Mouse (Mus musculus) heart, adult 9 months (tissue): ENCODE results near the gene Aurkb.

Experiments
- DNase-seq, 2 experiments: peaks; one replicate each; pipeline ENCODE4 v3.0.0; 2022; ENCODE audit warnings: low spot score in 2 of 2

Aurkb gene

DNA sequence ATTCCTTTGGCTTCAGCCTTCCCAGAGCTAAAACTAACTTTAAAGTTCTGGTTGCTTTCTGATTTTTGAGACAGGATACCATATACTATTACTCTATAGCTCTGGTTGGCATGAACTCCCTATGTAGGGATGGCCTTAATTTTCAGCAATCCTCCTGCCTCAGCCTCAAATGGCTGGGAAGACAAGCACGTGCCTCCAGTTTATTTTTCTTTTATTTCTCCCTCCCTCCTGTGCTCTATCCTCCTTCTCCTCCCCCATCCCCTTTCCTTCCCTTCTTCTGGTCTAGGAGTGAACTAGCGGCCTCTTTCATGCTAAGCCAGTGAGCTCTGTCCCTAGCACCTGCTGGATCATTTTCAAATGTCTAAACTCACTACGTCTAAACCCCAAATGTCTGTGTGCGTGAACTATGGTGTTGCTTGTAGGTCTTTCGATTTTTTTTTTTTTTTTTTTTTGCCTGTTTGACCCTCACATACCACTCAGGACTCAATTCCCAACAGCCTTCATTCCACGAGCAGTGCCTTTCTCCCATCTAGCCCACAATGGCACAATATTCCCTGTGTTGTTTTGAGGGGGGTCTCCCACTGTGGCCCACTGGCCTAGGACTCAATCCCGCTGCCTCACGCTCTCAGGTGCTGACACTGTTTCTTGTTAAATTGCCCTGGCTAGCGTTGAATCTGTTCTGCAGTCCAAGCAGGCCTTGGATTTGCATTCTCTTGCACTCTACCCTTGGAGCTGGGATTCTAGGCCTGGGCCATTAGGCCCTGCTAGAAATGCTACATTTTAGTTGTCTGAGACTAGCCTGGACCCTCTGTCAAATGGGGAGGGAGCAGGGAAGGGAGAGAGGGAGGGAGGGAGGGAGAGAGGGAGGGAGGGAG, 19.0 kb downstream of the Aurkb start:
- no peak for DNase-seq

DNA sequence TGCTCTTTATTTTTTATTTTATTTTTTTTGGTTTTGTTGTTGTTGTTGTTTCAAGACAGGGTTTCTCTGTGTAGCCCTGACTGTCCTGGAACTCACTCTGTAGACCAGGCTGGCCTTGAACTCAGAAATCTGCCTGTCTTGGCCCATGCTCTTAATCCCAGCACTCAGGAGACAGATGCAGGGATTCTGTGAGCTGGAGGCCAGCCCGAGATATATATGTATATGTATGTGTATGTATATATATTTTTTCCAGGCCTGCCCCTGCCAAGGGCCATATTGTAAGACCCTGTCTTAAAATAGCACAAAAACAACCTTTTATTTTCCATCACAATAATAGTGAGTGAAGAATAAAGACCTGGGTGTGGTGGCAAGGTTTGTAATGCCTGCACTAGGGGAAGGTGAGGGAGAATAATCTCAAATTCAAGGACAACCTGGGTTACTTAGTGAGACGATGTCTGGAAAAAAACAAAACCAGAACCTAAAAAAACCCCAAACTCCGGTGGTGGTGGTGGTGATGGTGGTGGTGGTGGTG, 20.0 kb downstream of the Aurkb start:
- DNase-seq: no peak

DNA sequence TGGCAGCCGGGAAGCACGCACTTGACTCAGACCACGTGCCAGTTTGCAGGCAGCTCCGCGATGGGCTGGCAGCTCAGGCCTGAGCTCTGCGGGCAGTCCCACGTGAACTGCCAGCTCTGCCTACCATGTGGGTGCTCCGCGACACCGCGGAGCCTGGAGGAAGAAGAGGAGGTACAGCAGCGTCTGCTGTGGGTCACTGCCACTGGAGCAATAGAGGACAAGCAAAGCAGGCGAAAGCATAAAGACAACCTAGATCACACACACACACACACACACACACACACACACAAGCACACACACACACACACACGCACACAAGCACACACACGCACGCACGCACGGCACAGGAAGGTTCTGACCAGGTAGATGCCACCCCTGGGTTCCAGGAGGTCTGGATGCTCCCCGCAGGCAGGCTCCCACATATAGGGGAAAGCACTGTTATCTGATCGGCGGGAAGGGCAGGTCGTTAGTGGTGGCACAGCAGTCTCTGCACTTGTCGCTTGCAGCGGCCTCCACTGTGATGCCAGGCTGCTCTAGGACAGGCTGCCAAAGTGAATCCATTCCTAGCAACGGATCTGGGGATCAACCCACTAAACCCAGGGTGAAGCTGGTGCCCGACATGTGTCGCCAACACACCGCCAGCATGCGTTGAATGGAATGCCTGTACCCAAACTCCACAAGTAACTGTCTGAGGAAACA, 20.9 kb downstream of the Aurkb start:
- DNase-seq: peak in 1 of 2 experiments; percentile 42

DNA sequence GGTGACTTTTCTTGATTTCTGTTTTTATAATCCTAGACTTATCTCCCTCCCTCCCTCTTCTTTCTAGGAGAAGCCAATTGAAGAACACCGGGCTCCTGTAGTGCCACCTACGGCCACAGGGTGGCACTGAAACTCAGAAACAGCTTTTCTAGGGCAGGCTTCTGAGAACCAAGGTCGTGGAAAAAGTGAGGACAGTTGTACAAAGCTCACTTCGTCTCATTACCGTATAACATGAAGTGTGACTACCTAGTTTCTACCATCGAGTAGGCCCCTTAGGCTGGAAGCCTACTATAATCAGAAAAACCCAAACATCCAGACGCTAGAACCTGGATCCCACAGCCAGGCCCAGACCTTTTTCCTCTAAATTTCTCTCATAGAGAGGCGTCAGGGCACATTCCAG, 21.5 kb downstream of the Aurkb start:
- DNase-seq: peak; percentile 78 to 91

DNA sequence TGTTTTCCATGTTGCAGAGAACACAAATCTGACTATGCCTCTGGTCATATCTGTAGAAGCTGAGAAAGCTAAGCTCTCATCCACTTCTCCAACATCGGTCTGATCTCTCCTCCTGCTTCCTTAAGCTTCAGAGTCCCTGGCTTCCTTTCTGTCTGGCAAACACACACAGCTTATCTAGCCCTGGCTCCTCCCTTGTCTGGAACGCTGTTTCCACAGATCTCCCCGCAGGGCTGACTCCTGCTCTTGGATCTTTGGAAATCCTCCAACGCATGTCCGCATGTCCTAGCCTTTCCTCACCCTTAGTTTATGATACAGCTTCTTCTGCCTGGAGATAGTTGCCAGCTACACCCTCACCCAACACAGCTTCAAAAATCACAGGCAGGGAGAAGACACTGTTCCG, 22.2 kb downstream of the Aurkb start:
- DNase-seq: peak in 1 of 2 experiments; percentile 78

DNA sequence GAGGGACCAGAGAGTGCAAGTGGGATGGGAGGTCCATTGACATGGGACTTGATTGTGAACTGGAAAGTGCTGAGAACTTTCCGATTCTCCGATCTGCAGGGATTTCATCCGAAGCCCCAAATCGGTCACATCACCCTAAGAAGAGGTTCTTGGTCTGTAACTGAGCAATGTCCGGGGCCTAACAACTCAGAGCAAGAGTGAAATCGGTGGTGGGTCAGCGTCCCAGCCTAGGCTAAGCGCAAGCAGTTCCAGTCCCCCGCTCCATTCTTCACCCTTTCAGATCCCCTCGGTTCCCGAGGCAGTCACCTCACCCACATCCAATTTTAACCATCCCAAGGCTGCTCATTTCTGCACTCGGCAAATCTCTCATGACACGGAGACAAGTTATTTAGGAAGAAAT, 24.6 kb downstream of the Aurkb start:
- DNase-seq: no peak

DNA sequence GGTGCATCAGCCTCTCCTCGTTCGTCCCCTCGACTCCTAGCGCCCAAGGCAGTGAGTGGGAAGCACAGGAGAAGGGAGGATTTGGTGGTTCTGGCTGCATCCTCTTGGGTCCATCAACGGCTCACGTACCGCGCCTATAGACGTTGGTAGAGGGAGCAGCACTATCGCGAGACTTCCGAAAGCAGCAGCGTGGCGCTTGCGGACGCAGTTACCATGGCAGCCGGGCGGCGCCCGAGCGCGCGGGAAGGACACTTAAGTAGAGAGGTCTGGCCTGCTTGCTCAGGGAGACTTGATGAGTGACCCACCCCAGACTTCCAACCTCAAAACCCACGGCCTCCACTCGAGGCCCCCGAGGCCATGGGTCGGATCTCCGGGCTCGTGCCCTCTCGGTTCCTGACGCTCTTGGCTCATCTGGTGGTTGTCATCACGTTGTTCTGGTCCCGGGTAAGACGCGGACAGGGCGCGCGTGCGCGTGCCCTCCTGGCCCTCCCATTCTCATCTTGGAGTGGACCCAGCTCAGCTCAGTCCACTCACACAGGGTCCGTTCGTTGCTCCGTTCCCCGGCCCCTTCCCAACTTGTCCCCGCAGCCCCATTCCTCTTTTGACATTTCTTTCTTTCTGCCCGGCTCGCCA, 25.3 kb downstream of the Aurkb start, which contains the start of gene Tmem107:
Gene Tmem107, plus strand, starts transcription at position 217 of the 633 bp plus-strand sequence.
- DNase-seq: peak; percentile 93 to 96

DNA sequence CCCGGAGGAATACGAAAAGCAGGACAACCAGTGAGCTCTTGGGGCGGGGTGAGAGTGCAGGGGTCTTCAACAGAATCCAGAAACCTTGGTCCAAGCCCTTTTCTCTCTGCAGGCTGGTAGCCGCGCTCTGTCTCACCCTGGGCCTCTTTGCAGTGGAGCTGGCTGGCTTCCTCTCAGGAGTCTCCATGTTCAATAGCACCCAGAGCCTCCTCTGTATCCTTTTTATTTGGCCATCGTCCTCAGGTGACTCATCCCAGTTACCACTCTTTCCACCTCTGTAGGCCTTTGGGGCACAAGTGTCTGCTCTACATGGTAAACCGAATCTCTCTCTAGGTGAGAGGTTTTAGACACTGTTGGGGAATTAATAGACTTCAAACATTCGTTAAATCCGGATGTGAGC, 25.8 kb downstream of the Aurkb start:
- DNase-seq: peak in 1 of 2 experiments; percentile 27

DNA sequence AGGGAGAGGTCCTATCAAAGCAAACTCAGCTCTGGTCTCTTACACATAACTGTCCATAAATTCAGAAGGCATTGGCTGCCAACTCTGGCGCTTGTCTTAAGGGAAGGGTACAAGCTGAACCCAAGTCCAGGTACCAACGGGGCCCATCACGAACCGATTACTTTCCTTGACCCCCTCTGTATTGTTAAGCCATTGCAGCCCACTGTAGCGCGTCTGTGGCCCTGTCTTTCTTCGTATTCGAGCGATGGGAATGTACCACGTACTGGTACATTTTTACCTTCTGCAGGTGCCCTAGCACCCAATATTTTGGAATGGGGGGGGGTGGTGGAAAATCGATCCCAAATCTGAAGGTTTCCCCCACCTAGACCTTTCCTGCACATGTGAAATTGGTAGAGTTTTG, 26.8 kb downstream of the Aurkb start:
- DNase-seq: no peak

DNA sequence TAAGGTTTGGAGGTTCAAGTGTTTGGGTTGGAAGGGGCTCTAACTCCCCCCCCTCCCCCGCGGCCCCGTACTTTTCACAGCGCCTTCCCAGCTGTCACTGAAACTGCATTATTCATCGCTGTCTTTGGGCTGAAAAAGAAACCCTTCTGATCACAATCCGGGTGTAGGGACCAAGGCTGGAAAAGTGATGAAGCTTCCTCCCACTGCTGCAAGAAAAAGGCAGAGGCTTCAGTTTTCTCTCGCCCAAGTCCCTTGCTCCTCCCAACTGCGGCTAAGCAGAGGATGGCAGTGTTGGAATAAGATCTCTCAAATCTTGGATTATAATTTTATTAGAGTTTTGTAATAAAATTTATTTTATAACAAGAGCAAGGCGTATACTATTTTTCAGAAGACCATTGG, 27.2 kb downstream of the Aurkb start:
- no peak for DNase-seq

DNA sequence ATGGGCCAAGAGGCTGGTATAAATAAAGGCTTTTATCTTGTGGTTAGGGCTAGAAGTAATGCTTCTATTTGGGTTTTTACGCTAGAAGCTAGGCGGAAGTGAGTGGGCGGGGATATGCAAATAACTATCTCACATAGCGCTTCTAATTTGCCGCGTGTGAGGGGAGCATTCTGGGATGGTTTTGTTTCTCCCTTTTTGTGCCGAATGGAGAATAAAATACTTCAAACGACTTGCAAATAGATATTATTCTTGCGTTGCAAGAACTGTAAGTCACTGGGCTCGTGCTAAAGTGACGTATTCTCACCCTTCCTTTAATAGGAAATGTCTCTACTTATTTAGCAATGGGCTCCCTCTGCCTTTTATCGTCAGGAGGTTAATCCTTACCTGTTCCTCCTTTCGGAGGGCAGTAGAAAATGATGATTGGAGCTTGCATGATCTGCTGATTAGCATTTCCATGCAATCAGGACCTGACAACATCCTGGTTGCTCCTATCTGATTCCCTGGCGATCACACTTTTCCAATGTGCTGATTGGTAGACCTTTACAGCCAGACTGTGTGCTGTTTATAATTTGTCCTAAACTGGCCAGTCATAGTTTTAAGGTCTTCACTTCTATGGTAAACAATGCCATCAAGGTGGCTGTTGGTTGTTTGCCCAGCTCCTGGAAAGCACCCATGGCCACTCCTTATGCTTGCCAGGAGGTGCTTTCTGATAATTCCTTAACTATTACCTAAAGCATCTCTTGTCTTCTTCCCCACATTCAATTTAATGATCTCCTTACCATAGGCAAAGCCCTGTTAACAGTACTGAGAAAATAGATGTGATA, 27.8 kb downstream of the Aurkb start:
- DNase-seq: peak; percentile 85 to 93

DNA sequence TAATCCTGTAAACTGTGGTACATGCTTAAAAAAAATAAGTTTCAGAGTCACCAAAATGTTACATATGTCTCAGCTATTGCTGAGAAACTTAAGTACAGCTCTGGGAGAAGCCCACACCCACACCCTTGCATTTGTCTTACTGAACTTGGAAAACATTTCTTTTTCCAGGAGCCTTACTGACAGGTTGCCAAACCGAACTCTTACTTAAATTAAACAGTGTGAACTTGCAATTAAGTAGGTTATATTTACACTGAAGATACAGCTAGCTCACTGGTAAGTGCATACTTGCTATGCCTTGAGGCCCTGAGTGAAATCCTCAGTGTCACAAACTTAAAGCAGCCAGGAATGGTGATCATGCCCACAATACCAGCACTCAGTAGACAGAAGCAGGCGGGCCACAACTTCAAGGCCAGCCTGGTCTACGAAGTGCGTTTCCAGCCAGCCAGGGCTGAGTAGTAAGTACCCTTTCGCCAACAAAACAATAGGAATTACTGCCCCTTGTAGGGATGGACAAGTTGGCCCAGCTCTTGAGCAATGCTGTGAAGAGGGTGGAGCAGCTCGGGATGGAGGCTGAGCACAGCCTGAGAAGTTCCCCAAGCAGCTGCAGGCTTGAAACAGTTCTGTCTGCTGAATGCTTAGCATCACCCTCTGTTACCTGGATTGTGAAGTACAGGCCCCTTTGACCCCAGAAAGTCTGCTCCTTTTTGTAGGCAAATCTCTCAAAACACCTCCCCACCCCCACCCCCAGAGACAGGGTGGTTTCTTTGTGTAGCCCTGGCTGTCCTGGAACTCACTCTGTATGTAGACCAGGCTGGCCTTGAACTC, 28.7 kb downstream of the Aurkb start:
- no peak for DNase-seq

DNA sequence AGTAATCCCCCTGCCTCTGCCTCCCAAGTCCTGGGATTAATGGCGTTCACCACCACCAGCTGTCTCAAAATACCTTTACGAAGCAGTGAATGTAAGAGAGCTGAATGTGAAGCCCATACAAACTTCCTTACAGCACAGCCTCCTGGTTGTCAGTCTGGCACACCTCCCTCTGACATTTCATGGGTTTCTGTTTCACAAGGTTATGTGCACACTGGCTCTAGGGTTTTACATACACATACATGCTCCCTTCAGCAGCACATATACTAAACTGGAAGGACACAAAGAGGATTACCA, 29.3 kb downstream of the Aurkb start:
- no peak for DNase-seq

DNA sequence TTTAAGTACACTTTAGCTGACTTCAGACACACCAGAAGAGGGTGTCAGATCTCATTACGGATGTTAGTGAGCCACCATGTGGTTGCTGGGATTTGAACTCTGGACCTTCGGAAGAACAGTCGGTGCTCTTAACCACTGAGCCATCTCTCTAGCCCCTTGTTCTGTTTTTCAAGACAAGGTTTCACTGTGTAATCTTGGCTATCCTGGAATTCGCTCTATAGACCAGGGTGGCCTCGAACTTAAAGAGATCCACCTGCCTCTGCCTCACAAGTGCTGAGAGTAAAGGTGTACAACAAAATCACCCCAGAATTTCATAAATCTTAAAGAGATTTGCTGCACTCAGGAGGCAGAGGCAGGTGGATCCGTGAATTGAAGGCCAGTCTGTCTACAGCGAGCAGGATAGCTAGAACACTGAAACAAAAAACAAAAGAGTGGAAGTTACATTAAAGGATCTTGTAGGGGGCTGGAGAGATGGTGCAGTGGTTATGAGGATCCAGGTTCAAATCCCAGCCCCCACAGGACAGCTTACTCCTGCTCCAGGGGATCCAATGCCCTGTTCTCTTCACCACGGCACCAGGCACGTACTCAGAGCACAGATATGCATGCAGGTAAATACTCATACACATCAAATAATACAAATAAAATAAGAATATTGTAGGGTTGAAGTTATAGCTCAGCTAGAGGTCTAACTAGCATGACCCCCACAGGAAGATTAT, 30.5 kb downstream of the Aurkb start:
- DNase-seq: no peak

DNA sequence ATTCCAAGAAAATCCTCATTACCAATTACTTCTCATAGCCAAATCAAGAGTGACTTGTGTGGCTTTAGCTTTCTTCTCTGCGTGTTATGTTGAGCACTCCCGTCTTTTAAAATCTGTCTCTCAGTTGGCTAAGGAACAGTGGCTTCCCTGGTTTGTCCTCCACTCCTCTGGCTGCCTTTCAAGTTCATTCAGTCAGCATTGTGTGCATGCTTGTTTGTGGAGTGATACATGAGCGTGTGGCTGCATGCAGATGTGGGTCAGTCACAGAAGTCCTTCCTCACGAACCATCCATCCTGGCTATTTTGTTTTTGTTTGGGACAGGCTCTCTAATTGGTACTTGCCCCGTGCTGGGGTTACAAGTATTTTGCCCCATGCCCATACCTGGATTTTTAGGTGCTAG, 31.1 kb downstream of the Aurkb start:
- DNase-seq: peak in 1 of 2 experiments; percentile 22

DNA sequence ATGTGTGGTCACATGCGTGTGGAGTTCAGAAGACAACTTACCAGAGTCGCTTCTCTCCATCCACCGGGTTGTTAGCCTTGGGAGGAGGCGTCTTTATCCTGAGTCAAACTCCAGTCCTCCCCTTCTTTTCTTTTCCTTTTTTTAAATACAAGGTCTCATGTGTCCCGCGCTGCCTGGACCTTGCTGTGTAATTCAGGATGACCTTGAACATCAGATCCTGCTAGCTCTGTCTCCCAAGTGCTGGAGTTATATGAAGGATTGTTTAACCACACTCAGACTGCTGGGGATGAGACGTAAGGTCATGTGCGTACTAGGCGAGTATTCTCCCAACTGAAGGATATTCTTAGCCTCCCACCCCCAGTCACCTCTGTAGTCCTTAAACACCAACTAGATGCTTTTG, 31.9 kb downstream of the Aurkb start:
- DNase-seq: no peak

DNA sequence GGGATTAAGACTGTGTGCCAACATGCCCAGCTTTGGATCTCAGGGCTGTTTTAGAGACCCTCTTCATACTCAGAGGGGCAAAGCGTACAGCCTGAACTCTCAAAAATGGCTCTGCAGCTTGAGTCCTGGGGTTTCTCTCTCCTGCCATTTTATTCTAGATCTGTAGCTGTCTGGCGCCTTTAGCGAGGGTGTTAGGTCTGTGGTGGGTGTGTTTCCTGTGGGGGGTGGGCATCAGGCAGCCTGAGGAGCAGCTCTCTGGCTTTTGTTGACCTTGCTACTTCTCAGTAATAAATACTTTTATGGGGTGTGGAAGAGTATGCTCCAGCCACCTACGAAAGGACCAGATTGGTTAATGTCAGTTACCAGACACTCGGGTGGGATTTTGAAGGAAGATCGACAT, 32.6 kb downstream of the Aurkb start:
- no peak for DNase-seq

DNA sequence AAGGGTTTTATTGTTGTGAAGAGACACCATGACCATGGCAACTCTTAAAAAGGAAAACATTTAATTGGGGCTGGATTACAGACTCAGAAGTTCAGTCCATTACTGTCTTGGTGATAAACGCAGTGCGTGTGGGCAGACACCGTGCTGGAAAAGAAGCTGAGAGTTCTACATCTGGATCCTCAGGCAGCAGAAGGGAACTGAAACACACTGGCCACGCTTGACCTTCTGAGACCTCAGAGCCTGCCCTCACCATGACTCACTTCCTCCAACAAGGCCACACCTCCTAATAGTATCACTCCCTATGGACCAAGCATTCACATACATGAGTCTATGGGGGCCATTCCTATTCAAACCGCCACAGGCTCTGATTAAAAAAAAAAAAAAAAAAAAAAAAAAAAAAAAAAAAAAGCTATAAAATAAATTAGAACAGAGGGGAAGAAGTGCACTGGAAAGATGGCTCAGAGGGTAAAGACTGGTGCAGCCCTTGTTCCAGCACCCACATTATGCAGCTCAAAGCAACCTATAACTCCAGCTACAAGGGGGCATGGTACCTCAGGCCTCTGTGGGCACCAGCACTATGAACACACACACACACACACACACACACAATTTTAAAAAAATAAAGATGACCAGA, 33.5 kb downstream of the Aurkb start:
- DNase-seq: peak; percentile 42 to 63

DNA sequence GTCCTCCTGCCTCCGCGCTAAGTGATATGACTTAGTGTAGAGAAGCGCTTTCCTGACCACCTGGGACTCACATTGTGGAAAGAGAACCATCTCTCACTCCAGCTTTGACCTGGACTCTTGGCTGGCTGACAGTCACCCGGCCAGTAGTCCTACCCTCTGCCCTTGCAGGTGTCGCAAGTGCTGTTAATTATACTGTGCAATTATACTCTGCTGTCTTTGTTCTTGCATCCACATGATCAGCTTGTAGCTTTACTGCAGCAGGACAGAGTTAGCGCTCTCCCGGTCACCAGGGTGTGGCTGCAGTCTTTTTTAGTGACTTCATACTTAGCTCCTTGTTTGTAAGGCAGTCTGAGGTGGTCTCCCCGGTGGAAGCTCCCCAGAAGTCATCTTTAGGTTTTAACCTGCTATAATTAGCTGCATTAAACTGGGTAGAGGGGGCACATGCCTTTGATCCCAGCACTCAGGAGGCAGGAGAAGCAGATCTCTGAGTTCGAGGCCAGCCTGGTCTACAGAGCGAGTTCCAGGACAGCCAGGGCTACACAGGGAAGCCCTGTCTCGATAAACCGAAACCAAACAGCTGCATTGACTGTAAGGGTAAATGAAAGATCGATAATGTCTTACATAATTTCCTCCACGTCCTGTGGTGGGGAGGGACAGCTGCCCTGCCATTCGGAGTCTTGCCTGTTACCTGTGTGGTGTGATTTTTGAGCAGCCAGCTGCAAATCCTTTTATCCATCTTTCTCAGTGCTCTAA, 34.8 kb downstream of the Aurkb start:
- no peak for DNase-seq
